Mouse (Mus musculus): ENCODE results near the gene Smim17. TPM values are rescaled to one million over a fixed set of nuclear protein-coding genes. Genes with fewer than 3 reads are reported as not detected.

Smim17 gene
- 7.5 and 7.6 TPM in 2 replicates for polyA plus RNA-seq (2012; rRNA removed)

DNA sequence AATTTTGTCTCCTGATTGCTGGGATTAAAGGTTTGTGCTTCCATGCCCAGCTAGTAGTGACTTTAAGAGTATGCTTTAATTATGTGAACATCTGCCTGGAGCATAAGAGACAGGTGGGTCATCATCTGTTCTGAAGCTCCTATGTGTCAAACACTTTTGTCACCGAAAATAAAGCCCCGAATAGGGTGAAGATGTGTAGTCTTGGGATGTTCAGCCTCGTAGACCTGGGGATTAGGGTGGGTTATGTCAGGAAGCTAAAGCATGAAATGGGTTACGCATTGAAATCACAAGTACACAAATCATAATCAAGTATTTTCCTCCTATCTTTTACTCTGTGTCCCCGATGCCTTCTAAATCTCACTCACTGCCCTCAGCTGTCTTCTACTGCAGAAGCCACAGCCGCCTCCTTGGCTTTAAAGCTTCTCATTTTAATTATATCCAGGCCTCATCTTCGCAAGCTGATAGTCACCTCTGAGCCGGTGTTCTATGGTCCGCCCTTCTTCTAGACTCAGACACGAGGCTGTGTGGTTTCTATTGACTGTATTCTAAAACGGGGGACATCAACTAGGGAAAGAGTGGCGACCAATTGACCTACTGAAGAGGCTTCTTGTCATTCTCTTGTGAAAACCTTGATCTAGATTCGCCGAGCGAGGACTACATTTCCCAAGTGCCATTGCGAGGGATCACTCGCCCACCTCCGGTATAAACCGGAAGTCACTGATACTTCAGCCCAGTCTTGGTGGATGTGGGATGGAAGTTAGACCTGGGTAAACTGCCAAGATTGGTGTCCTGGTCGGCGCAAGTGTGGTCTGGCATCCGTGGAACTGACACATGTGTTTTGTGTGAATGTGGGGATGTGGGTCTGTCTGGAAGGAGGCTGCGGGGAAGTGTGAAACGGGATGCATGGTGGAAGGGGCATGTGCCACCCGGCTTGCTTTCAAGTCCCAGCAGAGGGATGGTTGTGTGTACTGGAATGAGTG is at the start of gene Smim17:
TSS of gene Smim17 (plus strand) at position 720 of the 980 bp plus-strand sequence.
- no peak within 1 kb of the TSS for H3K27ac ChIP-seq (ENCODE audit: insufficient read depth, low read length)
- TF ChIP-seq CTCF (IDR thresholded peaks at IDR 0.05; ENCODE audit: extremely low read depth, insufficient read depth, low read length) (no peak), POLR2A (IDR thresholded peaks at IDR 0.05; ENCODE audit: extremely low read depth, insufficient read depth, low read length) (peak; percentile 65; the same call in 1 of the 2 replicates)
- H3K4me3 ChIP-seq (ENCODE audit: insufficient read depth, low read length): peak within 1 kb of the TSS; percentile 97
- no peaks in the 10 kb centered on the region; the same call in 1 of the 2 replicates for H3K4me1 ChIP-seq (ENCODE audit: control insufficient read depth, insufficient read depth, low read length)

- Histone ChIP-seq H3K4me1 (ENCODE audit: control insufficient read depth, insufficient read depth, low read length) (no peaks in the 10 kb centered on the region), H3K4me3 (ENCODE audit: insufficient read depth, low read length) (no peak overlapping the region), H3K27ac (ENCODE audit: insufficient read depth, low read length) (no peak overlapping the region)
- no peak for TF ChIP-seq POLR2A (IDR thresholded peaks at IDR 0.05; ENCODE audit: extremely low read depth, insufficient read depth, low read length)
- no peak for TF ChIP-seq CTCF (IDR thresholded peaks at IDR 0.05; ENCODE audit: extremely low read depth, insufficient read depth, low read length)
These were observed 40.4 kb upstream of the Smim17 start for GRCm38 (mm10) chr7:6358121-6358520.

DNA sequence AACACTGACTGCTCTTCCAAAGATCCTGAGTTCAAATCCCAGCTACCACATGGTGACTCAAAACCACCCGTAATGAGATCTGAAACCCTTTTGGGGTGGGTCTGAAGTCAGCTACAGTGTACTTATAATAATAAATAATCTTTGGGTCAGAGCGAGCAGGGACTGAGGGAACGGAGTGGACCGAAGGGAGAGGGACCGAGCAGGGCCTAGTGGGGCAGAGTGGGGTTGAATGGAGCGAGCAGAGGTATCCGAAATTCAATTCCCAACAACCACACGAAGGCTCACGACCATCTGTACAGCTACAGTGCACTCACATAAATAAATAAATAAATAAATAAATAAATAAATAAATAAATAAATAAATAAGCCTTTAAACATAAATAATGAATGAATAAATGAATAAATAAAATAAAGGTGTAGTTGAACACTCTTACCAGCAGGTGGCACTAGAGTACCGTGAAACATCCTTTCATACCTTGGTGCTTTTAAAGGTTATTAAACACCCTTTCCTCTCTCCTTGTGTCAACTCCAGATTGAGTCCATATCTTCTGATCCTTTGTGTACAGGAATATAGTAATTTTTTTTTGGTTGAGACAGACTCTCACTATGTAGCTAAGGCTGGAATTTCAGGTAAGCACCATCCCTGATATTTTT is 39.5 kb upstream of the Smim17 start:
- no peak overlapping the region for H3K27ac ChIP-seq (ENCODE audit: insufficient read depth, low read length)
- H3K4me1 ChIP-seq (ENCODE audit: control insufficient read depth, insufficient read depth, low read length): no peaks in the 10 kb centered on the region; the same call in 1 of the 2 replicates
- no peak for TF ChIP-seq CTCF (IDR thresholded peaks at IDR 0.05; ENCODE audit: extremely low read depth, insufficient read depth, low read length)
- no peak for TF ChIP-seq POLR2A (IDR thresholded peaks at IDR 0.05; ENCODE audit: extremely low read depth, insufficient read depth, low read length)
- no peak overlapping the region for H3K4me3 ChIP-seq (ENCODE audit: insufficient read depth, low read length)

- TF ChIP-seq POLR2A (IDR thresholded peaks at IDR 0.05; ENCODE audit: extremely low read depth, insufficient read depth, low read length) (no peak), CTCF (IDR thresholded peaks at IDR 0.05; ENCODE audit: extremely low read depth, insufficient read depth, low read length) (no peak)
These were observed 37.9 kb upstream of the Smim17 start for GRCm38 (mm10) chr7:6360477-6361060.

DNA sequence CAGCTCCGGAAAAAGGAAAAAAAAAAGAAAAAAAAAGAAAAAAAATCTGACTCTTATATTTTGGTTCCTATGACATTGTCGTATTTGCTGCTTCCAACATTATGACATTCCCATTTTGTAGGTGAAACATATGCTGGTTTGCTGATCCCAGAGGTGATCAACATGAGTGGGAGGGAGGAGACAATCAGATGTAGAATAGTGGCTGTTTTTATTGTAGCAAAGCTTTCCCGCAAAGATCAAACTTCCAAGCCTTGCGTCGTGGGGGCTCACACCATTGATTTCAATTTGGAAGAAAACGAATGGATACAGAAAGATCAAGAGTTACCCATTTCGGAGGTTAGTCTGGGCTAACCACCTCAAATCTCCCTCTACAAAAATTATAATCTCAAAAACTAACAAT is 36.8 kb upstream of the Smim17 start:
- H3K27ac ChIP-seq (ENCODE audit: insufficient read depth, low read length): no peak overlapping the region
- H3K4me3 ChIP-seq (ENCODE audit: insufficient read depth, low read length): peak overlapping the region; percentile 49
- TF ChIP-seq POLR2A (IDR thresholded peaks at IDR 0.05; ENCODE audit: extremely low read depth, insufficient read depth, low read length): no peak
- no peak for TF ChIP-seq CTCF (IDR thresholded peaks at IDR 0.05; ENCODE audit: extremely low read depth, insufficient read depth, low read length)
- no peaks in the 10 kb centered on the region; the same call in 1 of the 2 replicates for H3K4me1 ChIP-seq (ENCODE audit: control insufficient read depth, insufficient read depth, low read length)

More at GRCm38 (mm10) chr7:6360477-6361060, 37.9 kb upstream of the Smim17 start:
- Histone ChIP-seq H3K4me3 (ENCODE audit: insufficient read depth, low read length) (no peak overlapping the region), H3K27ac (ENCODE audit: insufficient read depth, low read length) (no peak overlapping the region), H3K4me1 (ENCODE audit: control insufficient read depth, insufficient read depth, low read length) (no peaks in the 10 kb centered on the region; the same call in 1 of the 2 replicates)

- H3K4me3 ChIP-seq (ENCODE audit: insufficient read depth, low read length): peak overlapping the region; percentile 49
- no peaks in the 10 kb centered on the region; the same call in 1 of the 2 replicates for H3K4me1 ChIP-seq (ENCODE audit: control insufficient read depth, insufficient read depth, low read length)
- TF ChIP-seq CTCF (IDR thresholded peaks at IDR 0.05; ENCODE audit: extremely low read depth, insufficient read depth, low read length) (no peak), POLR2A (IDR thresholded peaks at IDR 0.05; ENCODE audit: extremely low read depth, insufficient read depth, low read length) (peak; percentile 52; the same call in 1 of the 2 replicates)
- H3K27ac ChIP-seq (ENCODE audit: insufficient read depth, low read length): no peak overlapping the region
These were observed 36.1 kb upstream of the Smim17 start for GRCm38 (mm10) chr7:6362268-6363046.

- peak; percentile 73; the same call in 1 of the 2 replicates for TF ChIP-seq POLR2A (IDR thresholded peaks at IDR 0.05; ENCODE audit: extremely low read depth, insufficient read depth, low read length)
- no peak for TF ChIP-seq CTCF (IDR thresholded peaks at IDR 0.05; ENCODE audit: extremely low read depth, insufficient read depth, low read length)
- Histone ChIP-seq H3K4me1 (ENCODE audit: control insufficient read depth, insufficient read depth, low read length) (no peaks in the 10 kb centered on the region; the same call in 1 of the 2 replicates), H3K27ac (ENCODE audit: insufficient read depth, low read length) (no peak within 1 kb of the TSS), H3K4me3 (ENCODE audit: insufficient read depth, low read length) (peak within 1 kb of the TSS; percentile 49)
These were observed 35.4 kb upstream of the Smim17 start, which contains the start of gene Zfp78 for GRCm38 (mm10) chr7:6363047-6363488. Gene Zfp78, plus strand, starts transcription at chr7:6363280.

GRCm38 (mm10) chr7:6364761-6365160 is 33.8 kb upstream of the Smim17 start:
- no peak overlapping the region for H3K27ac ChIP-seq (ENCODE audit: insufficient read depth, low read length)
- TF ChIP-seq POLR2A (IDR thresholded peaks at IDR 0.05; ENCODE audit: extremely low read depth, insufficient read depth, low read length) (no peak), CTCF (IDR thresholded peaks at IDR 0.05; ENCODE audit: extremely low read depth, insufficient read depth, low read length) (no peak)
- H3K4me3 ChIP-seq (ENCODE audit: insufficient read depth, low read length): no peak overlapping the region
- no peaks in the 10 kb centered on the region; the same call in 1 of the 2 replicates for H3K4me1 ChIP-seq (ENCODE audit: control insufficient read depth, insufficient read depth, low read length)

Data from cortical plate, adult 2 months (tissue).